Mouse (Mus musculus): ENCODE results near the gene 1700029I15Rik.
A peak's percentile ranks its signal among the peaks of the same experiment; 100 is the strongest.

The 1700029I15Rik gene

DNA sequence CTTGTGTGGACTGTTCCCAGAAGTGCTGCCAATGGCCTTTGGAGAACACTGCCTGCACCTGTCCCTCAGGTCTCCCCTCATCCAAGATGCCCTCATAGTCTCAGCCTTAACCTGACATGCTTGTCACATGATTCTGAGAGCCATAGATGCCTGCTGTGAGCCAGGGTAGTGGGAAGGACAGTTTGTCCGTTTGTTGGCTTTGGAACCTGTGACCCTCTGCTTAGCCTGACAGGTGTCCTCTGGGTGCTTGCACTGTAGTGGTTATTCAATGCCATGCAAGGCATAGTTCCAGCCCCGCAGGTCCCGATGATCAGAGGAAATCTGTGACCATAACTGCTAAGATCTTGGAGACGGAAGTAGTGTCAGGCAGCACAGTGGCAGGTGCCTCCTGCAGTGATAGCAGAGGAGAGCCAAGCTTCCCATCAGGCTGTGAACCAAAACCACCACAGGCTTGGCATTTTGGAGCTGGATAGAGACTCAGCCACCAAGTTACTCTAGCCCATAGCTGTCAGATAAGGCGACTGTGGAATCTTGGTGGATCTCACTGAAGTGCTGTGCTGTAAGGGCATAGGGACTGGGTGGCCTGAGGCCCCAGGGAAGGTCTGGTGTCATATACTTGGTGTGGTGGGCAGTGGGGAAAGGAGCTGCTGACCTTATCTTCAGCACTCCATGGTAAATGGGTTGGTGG is at the start of gene 1700029I15Rik:
TSS of gene 1700029I15Rik (plus strand) at position 638 of the 688 bp plus-strand sequence.
- peak; percentile 86 for DNase-seq

DNA sequence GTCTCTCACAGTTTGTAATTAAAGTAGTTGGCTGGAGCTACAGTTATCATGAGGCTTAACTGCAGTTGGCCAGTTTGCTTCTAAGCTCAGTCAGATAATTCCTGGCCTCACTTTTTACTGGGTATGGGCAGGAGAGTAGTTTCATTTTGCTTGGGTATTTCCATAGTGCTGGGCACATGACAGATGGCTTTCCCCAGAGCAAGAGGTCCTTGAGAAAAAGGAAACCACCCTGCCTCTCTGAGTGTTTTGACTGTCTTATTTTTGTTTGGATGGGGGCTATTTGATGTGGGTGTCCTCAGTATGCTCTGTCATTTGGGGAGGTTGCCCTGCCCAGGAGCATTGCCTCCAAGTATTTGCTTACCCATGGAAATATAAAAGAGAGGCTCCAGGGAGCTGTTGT is 39.9 kb upstream of the 1700029I15Rik start:
- DNase-seq, result peak; percentile 63

- DNase-seq, result peak; percentile 59
These were observed 35.1 kb upstream of the 1700029I15Rik start for GRCm38 (mm10) chr2:92347191-92347590.

- DNase-seq, result peak; percentile 37
These were observed 32.5 kb upstream of the 1700029I15Rik start for GRCm38 (mm10) chr2:92349589-92350425.

DNA sequence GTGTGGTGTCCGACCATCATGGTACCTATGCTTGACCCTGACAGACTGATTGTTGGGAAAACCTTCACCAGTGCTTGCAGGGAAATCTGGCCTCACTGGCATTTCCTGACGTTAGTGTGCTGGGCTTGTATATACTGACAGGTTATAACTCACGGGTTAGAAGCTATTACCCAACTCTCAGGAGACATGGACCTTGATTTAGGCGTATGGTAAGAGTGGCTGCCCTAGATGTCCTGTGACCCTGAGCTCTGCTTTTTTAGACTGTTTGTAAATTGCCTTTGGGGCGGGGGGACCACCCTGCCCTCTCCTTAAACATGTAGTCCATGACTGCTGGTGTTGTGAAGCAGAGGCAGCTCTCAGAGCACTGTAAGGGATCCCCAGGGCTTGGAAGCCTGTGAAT is 31.7 kb upstream of the 1700029I15Rik start:
- DNase-seq, result no peak

- DNase-seq, result peak; percentile 82
These were observed 28.9 kb upstream of the 1700029I15Rik start for GRCm38 (mm10) chr2:92353402-92353801.

DNA sequence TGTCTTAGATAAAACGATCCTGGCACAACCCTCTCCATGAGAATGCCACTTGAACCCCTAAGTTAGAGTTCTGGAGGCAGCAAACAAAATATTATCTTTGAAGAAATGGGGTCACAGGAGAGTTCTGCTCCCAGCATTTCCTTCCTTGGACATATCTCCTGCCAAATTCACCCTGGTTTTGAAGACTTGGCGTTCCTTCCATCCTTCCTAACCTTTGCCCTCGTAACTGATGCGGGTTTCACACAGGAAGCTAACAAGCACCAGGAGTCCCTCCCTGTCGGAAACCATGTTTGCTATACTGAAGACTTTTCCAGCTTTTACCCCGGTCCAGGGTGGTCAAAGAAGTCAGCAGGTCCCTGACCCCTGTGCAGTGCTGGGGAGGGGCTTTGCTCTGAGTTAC is 28.1 kb upstream of the 1700029I15Rik start:
- DNase-seq, result peak; percentile 96

DNA sequence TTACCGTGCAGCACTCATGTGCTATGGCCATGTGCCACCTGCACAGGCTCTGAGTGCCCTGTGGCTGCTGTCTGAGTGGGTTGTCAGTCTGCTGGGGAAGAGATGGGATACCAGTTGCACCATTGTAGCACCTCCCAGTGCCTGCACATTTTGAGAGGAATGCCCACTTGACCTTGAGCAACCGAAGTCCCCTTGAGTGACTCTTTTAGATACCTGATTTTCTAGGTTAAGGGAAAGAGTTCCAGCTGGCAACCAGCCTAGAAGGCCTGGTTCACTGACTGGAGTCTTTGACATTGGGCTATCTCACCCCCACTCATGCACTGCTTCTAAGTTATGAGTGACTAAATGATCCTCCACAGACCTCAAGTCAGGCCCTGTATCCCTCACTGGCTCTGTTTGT is 23.0 kb upstream of the 1700029I15Rik start:
- DNase-seq, result peak; percentile 91

DNA sequence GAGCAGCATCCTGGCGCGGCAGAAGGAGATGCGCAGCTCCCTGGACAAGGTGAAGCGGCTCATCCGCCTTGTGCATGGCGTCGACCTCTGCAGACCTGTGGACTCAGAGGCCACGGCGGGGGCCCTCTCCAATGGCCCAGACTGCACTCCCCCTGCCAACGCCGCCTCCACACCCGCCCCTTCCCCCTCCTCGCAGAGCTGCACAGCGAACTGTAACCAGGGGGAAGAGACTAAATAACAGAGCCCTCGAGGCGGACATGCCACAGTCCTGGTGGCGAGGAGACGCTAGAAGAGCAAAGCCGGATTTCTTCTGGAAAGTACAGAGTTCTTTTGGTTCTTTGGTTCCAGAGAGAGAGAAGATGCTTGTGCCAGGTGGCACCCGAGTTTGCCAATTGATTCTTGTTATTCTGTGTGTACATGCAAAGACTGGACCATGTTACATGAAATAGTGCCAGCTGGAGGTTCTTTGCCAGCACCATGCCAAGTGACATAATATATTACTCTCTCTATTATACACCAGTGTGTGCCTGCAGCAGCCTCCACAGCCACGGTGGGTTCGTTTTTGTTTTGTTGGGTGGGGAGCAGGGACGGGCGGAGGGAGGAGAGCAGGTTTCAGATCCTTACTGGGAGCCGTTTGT is 22.0 kb upstream of the 1700029I15Rik start:
- peak; percentile 81 for DNase-seq

GRCm38 (mm10) chr2:92360893-92361292 is 21.4 kb upstream of the 1700029I15Rik start:
- peak; percentile 65 for DNase-seq

DNA sequence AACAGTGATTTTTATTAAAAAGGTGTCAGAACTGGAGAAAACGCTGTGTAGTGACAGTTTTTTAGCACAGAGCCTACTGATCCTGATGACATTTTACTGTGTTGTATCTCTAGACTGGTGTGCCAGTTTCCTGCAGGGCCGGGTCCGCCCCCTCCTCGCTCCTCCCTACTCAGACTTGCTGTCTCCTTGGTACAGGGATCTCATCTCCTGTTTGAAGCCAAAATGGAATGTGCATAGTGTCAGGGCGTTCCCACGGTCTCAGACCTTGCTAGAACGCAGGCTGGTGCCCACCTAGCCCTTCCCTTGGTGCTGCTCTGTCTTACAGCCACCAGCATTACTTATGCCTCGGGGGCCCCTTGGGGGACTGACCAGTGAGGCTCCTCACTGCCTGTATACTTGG is 20.5 kb upstream of the 1700029I15Rik start:
- peak; percentile 86 for DNase-seq

GRCm38 (mm10) chr2:92362571-92363228 is 19.6 kb upstream of the 1700029I15Rik start:
- peak; percentile 83 for DNase-seq

DNA sequence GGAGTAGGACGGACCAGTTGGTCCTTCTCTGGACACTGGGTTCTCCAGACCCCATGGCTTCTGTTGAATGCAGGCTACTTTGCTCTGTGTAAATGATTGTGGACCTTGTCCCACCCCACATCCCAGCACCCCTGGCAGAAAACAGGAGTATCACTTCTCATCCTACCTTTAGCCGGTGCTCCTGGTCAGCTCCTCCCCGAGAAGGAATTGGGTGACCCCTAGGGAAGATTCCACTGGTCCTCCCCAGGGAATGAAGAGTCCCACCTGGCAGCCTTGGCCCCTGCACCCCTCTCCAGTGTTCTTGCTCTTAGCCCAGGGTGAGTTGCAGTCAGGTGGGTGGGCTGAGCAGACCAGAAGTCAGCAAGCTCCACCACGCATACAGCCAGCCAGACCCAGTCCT is 18.3 kb upstream of the 1700029I15Rik start:
- DNase-seq, result peak; percentile 87

DNA sequence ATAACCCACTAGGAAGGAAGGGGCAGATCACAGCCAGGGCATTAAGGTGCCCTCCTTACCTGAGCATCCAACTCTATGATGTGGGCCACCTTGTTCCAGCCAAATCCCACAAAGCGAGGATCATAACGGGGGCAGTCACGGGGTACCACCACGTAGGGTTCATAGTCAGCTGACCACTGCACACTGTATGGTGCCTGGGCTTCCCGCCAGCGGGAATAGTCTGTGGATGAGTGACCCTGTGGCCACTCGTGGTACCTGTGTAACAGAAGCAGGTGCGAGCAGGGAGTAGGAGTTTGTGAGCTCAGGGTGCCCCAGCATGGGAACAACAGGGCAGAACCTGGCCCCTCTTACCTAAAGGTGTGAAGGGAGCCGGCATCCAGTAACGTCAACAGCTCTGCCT is 16.8 kb upstream of the 1700029I15Rik start:
- peak; percentile 90 for DNase-seq

GRCm38 (mm10) chr2:92367383-92368029 is 14.8 kb upstream of the 1700029I15Rik start:
- peak; percentile 89 for DNase-seq

DNA sequence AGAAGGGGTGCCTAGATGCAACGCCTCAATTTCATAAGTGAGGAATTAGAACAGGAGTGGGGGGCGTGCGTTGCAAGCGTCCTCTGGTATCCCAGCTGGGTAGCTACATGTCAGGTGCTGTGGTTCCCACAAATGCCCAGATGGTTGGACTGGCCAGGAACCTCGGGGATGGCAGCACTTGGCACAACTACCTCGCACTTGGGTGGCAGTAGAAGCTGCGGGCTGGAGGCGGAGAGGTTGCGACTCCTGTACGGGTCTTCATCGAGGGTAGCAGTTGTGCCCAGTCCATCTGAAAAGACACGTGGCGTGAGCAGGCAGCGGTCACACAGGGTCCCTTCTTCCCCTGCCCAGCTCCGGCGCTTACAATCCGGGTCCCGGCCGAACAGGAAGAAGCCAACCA is 12.0 kb upstream of the 1700029I15Rik start:
- DNase-seq, result no peak

DNA sequence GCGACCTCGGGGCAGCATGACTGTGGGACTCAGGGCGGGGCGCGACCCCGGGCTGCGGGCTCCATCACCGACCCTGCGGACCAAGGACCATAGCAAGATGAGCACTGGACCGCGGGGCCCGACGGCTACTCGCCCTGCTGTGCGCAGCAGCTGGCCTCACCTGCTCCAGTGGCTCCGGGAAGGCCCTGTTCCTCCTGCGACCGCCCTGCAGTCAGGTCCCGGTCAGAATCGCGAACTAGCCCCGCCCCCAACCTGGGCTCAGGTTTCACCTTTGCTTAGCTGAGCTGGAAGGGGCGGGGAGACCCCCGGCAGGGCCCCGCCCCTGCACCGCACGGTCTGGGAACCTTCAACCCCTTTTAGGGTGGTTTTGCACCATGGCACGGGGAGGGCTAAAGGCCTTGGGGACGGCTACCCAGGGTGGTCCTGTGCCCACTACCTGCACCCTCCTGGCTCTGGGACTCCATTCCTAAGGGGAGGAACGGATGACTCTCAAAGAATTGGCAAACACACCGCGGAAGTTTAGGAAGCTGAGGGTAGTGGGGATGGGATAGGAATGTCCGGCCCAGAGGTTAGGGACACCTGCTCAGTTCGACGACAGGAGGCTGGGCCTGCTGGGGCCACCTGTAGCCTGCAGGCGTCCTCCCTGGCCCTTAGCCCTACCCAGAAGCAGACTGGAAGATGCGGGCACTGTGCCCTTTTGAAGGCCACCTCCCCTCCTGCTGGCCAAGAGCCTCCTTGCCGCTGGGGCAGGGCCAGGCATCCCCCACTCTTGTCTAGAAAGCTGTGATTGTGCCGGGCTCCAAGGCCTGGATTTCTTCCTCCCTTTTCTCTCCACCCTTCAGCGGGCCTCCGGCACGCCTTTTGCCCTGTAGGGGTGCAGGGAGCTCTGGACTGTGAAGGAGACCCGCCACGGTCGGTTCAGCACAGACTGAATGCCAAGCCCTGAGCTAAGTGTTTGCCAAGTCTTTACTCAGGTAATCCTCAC is 11.2 kb upstream of the 1700029I15Rik start:
- peak; percentile 91 for DNase-seq

DNA sequence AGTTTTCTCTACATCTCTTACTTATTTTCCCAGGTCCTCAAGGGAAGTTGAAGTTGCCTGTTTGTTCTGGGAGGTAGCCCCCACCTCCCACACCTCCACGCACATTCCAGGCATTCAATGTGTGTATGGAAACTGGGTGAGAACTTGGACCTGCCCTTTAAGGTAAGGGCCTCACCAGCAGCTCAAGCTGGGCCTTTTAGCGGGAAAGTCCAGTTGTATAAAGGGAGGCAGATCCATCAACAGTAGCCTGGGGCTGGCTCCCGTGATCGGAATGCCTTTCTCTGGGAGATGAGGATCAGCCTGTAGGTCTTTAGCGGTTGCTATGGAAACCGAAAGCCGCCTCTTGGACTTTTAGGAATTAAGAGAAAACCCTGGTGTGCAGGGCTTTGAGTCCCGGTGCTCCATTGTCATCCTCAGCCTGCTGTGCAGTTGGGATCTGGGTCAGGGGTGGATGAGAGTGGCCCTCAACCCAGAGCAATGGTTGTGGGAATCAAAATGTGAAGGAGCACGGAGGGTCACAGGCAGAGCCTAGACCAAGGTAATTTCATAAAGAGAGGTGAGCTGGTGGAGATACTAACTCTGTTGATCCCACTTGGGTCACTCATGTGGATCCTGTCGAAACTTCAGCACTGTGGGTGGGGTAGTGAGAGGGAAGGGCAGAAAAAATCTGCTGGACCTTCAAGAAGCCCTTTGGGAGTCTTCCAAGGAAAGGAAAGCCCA is 10.2 kb upstream of the 1700029I15Rik start:
- DNase-seq, result no peak

GRCm38 (mm10) chr2:92372767-92373436 is 9.4 kb upstream of the 1700029I15Rik start:
- peak; percentile 90 for DNase-seq

DNA sequence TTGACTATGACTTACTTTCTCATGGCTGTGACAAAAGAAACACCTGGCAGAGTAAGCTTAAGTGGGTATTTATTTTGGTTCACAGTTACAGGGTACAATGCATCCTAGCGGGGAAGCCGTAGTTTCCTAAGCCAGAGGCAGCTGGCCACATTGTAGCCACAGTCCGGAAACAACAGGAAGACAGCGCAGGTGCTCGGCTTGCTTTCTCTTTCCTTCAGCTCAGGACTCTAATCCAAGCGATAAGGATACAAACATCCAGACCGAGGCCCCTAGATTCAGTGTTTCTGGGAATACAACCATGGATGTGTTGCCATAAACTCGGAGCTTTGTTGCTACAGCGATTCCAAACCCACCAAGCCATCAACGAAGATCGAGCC is 8.9 kb upstream of the 1700029I15Rik start:
- peak; percentile 92 for DNase-seq

Measured in heart, adult 11 months (tissue).